Mouse (Mus musculus): ENCODE data around the gene Nr2e1.

GRCm38 (mm10) chr10:42580951-42581277 lies 2.5 kb downstream of the Nr2e1 start:
- TF ChIP-seq USF1 (IDR thresholded peaks at IDR 0.05; ENCODE audit: low read depth), result no peak
- TF ChIP-seq CTCF (IDR thresholded peaks at IDR 0.05; ENCODE audit: control insufficient read depth, insufficient read depth, insufficient read length), result no peak
- no peak for TF ChIP-seq MAX (IDR thresholded peaks at IDR 0.05)
